Mouse (Mus musculus) ES-E14 (cell line): ENCODE data around the gene Ung. TPM values are rescaled to one million over a fixed set of nuclear protein-coding genes. Genes with fewer than 3 reads are reported as not detected.

Source experiments
- DNase-seq: peaks from one replicate; pipeline ENCODE4 v3.0.0-alpha.2; 2013; ENCODE audit warnings: low read depth, low spot score
- H3K27ac ChIP-seq: 2 replicates; pipeline ENCODE4 v1.5.1; 2012; ENCODE audit warnings: low read depth, mild to moderate bottlenecking, low read length, moderate library complexity, mixed read lengths; ENCODE audit not compliant: poor library complexity, insufficient read depth, severe bottlenecking
- H3K36me3 ChIP-seq: 2 replicates; pipeline ENCODE4 v1.6.1; 2012; ENCODE audit warnings: mild to moderate bottlenecking, low read length, moderate library complexity, mixed read lengths; ENCODE audit not compliant: control insufficient read depth, poor library complexity, insufficient read depth, severe bottlenecking
- H3K4me1 ChIP-seq, 2 experiments: fragments of 150-350 bp in 1 of 2; sonication (generic) in 1 of 2; 2 replicates each; pipeline ENCODE4 v1.6.1; 2012; ENCODE audit warnings: low read length in 2 of 2, mild to moderate bottlenecking in 1 of 2, mixed read lengths in 1 of 2; ENCODE audit not compliant: control insufficient read depth in 2 of 2, insufficient read depth in 2 of 2, poor library complexity in 1 of 2
- H3K4me3 ChIP-seq, 2 experiments: fragments of 150-350 bp in 1 of 2; sonication (generic) in 1 of 2; 2 replicates each; pipeline ENCODE4 v1.5.1; 2012; ENCODE audit warnings: low read length in 2 of 2, low read depth in 1 of 2, mild to moderate bottlenecking in 1 of 2, mixed read lengths in 1 of 2; ENCODE audit not compliant: insufficient read depth in 1 of 2, poor library complexity in 1 of 2, severe bottlenecking in 1 of 2
- H3K9ac ChIP-seq: 2 replicates; pipeline ENCODE4 v1.6.1; 2012; ENCODE audit warnings: low read depth, mild to moderate bottlenecking, low read length, mixed read lengths; ENCODE audit not compliant: poor library complexity, insufficient read depth, severe bottlenecking
- H3K9me3 ChIP-seq: fragments of 150-350 bp; sonication (generic); 2 replicates; pipeline ENCODE4 v1.6.1; 2012; ENCODE audit warnings: low read depth, mild to moderate bottlenecking, low read length; ENCODE audit not compliant: control insufficient read depth, insufficient read depth
- CHD2 ChIP-seq: IDR thresholded peaks from 2 replicates; pipeline ENCODE4 v1.6.1; 2014; ENCODE audit warnings: mild to moderate bottlenecking, low read depth, low read length, inconsistent platforms
- HCFC1 ChIP-seq: IDR thresholded peaks from 2 replicates; pipeline ENCODE4 v1.6.1; 2012; ENCODE audit warnings: low read length, inconsistent platforms, borderline replicate concordance; ENCODE audit not compliant: insufficient read depth
- MAFK ChIP-seq: IDR thresholded peaks from 2 replicates; pipeline ENCODE4 v1.6.1; 2014; ENCODE audit warnings: mild to moderate bottlenecking, low read depth, low read length, inconsistent platforms; ENCODE audit not compliant: insufficient read depth
- ZC3H11A ChIP-seq: IDR thresholded peaks from 2 replicates; pipeline ENCODE4 v1.6.1; 2012; ENCODE audit warnings: low read depth, mild to moderate bottlenecking, inconsistent platforms, low read length, borderline replicate concordance
- ZNF384 ChIP-seq: IDR thresholded peaks from 2 replicates; pipeline ENCODE4 v1.6.1; 2012; ENCODE audit warnings: low read depth, low read length, inconsistent platforms
- in situ Hi-C, 2 experiments: fragments of 600-800 bp; cut with MboI; formaldehyde crosslinking; loops; one replicate each; pipeline ENCODE4 v1.15.1; 2025; ENCODE audit warnings: low sequenced_read_pairs in 2 of 2, inconsistent platforms in 1 of 2; ENCODE audit not compliant: unreplicated experiment in 2 of 2
- total RNA-seq: library from RNA; depleted of rRNA; stranded (reverse); fragments of 300-350 nt; gene quantifications from 2 replicates; pipeline ENCODE4 v1.2.3, GENCODE M21; 2012

The Ung gene
- total RNA-seq, 1 experiment, result 71.6 TPM

GRCm38 (mm10) chr5:114175596-114176171, 45.5 kb downstream of the Ung start:
- TF ChIP-seq CHD2, result no peak
- H3K27ac ChIP-seq, result peak overlapping the region; percentile 3; the same call in 1 of the 2 replicates
- H3K9ac ChIP-seq, result peak overlapping the region; percentile 61
- peak overlapping the region; percentile 70 to 93 for H3K4me3 ChIP-seq
- H3K9me3 ChIP-seq, result no peaks in the 10 kb centered on the region
- in situ Hi-C loops, result no loop called here
- H3K4me1 ChIP-seq, result peaks cover 6 to 8% of the 10 kb centered on the region in 2 experiments; a peak in 2 of 4 replicates
- DNase-seq, result peak; percentile 99
- H3K36me3 ChIP-seq, result no peaks in the 10 kb centered on the region

GRCm38 (mm10) chr5:114176548-114177400, 46.6 kb downstream of the Ung start:
- Histone ChIP-seq H3K9ac (peak overlapping the region; percentile 61), H3K27ac (peak overlapping the region; percentile 40; the same call in 1 of the 2 replicates), H3K9me3 (no peaks in the 10 kb centered on the region), H3K36me3 (no peaks in the 10 kb centered on the region), H3K4me3 (peak overlapping the region; percentile 70 to 93), H3K4me1 (peaks cover 6 to 8% of the 10 kb centered on the region in 2 experiments; a peak in 2 of 4 replicates)
- in situ Hi-C loops, result no loop called here
- DNase-seq, result no peak
- TF ChIP-seq ZNF384 (peak; percentile 91), CHD2 (no peak), HCFC1 (no peak), ZC3H11A (no peak), MAFK (peak; percentile 90)

GRCm38 (mm10) chr5:114177966-114178719, 48.0 kb downstream of the Ung start:
- Histone ChIP-seq H3K4me3 (no peak overlapping the region), H3K9me3 (no peaks in the 10 kb centered on the region), H3K27ac (no peak overlapping the region), H3K36me3 (no peaks in the 10 kb centered on the region), H3K4me1 (peaks cover 6 to 8% of the 10 kb centered on the region in 2 experiments; a peak in 2 of 4 replicates), H3K9ac (no peak overlapping the region)
- TF ChIP-seq ZNF384 (no peak), ZC3H11A (no peak), MAFK (no peak), CHD2 (no peak), HCFC1 (no peak)
- DNase-seq, result no peak
- in situ Hi-C loops, result no loop called here

GRCm38 (mm10) chr5:114179541-114179940, 49.4 kb downstream of the Ung start:
- Histone ChIP-seq H3K36me3 (no peaks in the 10 kb centered on the region), H3K27ac (no peak overlapping the region), H3K4me1 (peaks cover 5 to 6% of the 10 kb centered on the region in 2 experiments; a peak in 1 of 4 replicates), H3K4me3 (no peak overlapping the region), H3K9ac (peak overlapping the region; percentile 31; the same call in 1 of the 2 replicates), H3K9me3 (no peaks in the 10 kb centered on the region)
- in situ Hi-C loops, result no loop called here
- no peak for DNase-seq
- no peak for TF ChIP-seq ZC3H11A
- no peak for TF ChIP-seq MAFK
- TF ChIP-seq HCFC1, result no peak
- no peak for TF ChIP-seq CHD2
- no peak for TF ChIP-seq ZNF384
